ENCODE assay signal across 17 mouse cellular contexts in genomic region chr11:45154497-45154896, GRCm38 (mm10).
DNase-seq lines count a peak whose midpoint lies in the region; ATAC-seq lines count a peak whose summit lies in the region.
"Had no signal": no experiment of that assay in that cellular context is flagged by ENCODE, and none has a peak within 500 bp of the region (broad histone marks: within the 10 kb centered on the region; RNA-seq: fewer than 3 reads in every experiment).

No protein-coding gene starts in this region.

- no peak overlapping the region for H3K4me3 ChIP-seq in kidney, embryonic 16.5 days (ENCODE audit: low read length)
- H3K4me3 ChIP-seq in hindbrain, embryonic 10.5 days, result no peak overlapping the region
- H3K4me3 ChIP-seq: heart, embryonic 13.5 days; liver, embryonic 13.5 days had no signal

- H3K4me2 ChIP-seq in kidney, embryonic 16.5 days (replicated peaks; ENCODE audit: low read depth, low read length), result no peak overlapping the region
- H3K4me2 ChIP-seq: heart, embryonic 13.5 days; liver, embryonic 13.5 days had no signal

- H3K9me3 ChIP-seq in kidney, embryonic 16.5 days (ENCODE audit: low read length), result no peaks in the 10 kb centered on the region
- no peaks in the 10 kb centered on the region for H3K9me3 ChIP-seq in hindbrain, embryonic 10.5 days
- H3K9me3 ChIP-seq: heart, embryonic 13.5 days; liver, embryonic 13.5 days had no signal

- H3K27me3 ChIP-seq in kidney, embryonic 16.5 days (ENCODE audit: insufficient read depth, low read length), result no peaks in the 10 kb centered on the region
- no peaks in the 10 kb centered on the region for H3K27me3 ChIP-seq in hindbrain, embryonic 10.5 days (ENCODE audit: insufficient read depth, poor library complexity, severe bottlenecking)
- H3K27me3 ChIP-seq: heart, embryonic 13.5 days; liver, embryonic 13.5 days had no signal

- ATAC-seq in kidney, embryonic 16.5 days (ENCODE audit: low FRiP score, low TSS enrichment), result no peak

- H3K27ac ChIP-seq in kidney, embryonic 16.5 days (ENCODE audit: low read length), result no peak overlapping the region
- H3K27ac ChIP-seq in hindbrain, embryonic 10.5 days, result peak overlapping the region; percentile 59; the same call in 1 of the 2 replicates
- H3K27ac ChIP-seq: heart, embryonic 13.5 days; liver, embryonic 13.5 days had no signal

- 28% methylated on average over 8 of the region's 8 CpGs for WGBS in kidney, embryonic 16.5 days
- WGBS in hindbrain, embryonic 10.5 days, result 64% methylated on average over 8 of the region's 8 CpGs

- peaks cover 3% of the 10 kb centered on the region; the same call in 1 of the 2 replicates for H3K4me1 ChIP-seq in kidney, embryonic 16.5 days (ENCODE audit: insufficient read depth, low read length)
- H3K4me1 ChIP-seq in hindbrain, embryonic 10.5 days (replicated peaks), result peaks cover 7% of the 10 kb centered on the region; the same call in 1 of the 2 replicates
- H3K4me1 ChIP-seq: heart, embryonic 13.5 days; liver, embryonic 13.5 days had no signal

- H3K9ac ChIP-seq in kidney, embryonic 16.5 days (replicated peaks; ENCODE audit: low read length), result no peak overlapping the region
- H3K9ac ChIP-seq: heart, embryonic 13.5 days; liver, embryonic 13.5 days had no signal

- DNase-seq in kidney, postnatal 4 days, result peak; percentile 16 to 30
- DNase-seq in embryo, embryonic 11 days, result peak; percentile 43
- DNase-seq in hindbrain, embryonic 10.5 days (ENCODE audit: low spot score), result peak; percentile 33
- DNase-seq in layer of hippocampus, adult 9-11 months, result peak; percentile 9
- DNase-seq in cerebellum, postnatal 25 days, result no peak
- DNase-seq in heart, postnatal 25 days (ENCODE audit: low spot score), result no peak
- DNase-seq in lung, postnatal 36 days, result no peak
- DNase-seq: adrenal gland, adult 2 months; cerebellum, adult 11 months; cerebellum, postnatal 36 days; gastrocnemius, postnatal 25 days; kidney, adult 2 months; liver, embryonic 13.5 days; retina, postnatal 1 day; thymus, adult 2 months had no signal

- intact Hi-C loops in heart, postnatal 25 days (cut with DNase I), result no loop called here

- H3K36me3 ChIP-seq in kidney, embryonic 16.5 days (ENCODE audit: insufficient read depth, low read length), result no peaks in the 10 kb centered on the region
- H3K36me3 ChIP-seq in hindbrain, embryonic 10.5 days, result no peaks in the 10 kb centered on the region
- H3K36me3 ChIP-seq: heart, embryonic 13.5 days; liver, embryonic 13.5 days had no signal

Comparison
In these comparisons a context has a peak if more than half of its experiments do, and no peak if none do; other contexts are left out.
1. DNase-seq: peak in kidney, postnatal 4 days (2 of 2), embryo, embryonic 11 days (single experiment), hindbrain, embryonic 10.5 days (single experiment) and layer of hippocampus, adult 9-11 months (single experiment); none in cerebellum, postnatal 25 days (0 of 2), heart, postnatal 25 days (single experiment) and lung, postnatal 36 days (single experiment).